Mouse (Mus musculus) embryonic fibroblast, embryonic 13.5 days (primary cell): ENCODE results near the gene Dst.

Experiments used
- CTCF ChIP-seq: IDR thresholded peaks from 2 replicates; pipeline ENCODE4 v1.5.1; 2011; ENCODE audit warnings: mild to moderate bottlenecking, control low read depth, low read length, moderate library complexity, borderline replicate concordance; ENCODE audit not compliant: insufficient read depth
- POLR2A ChIP-seq: IDR thresholded peaks from 2 replicates; pipeline ENCODE4 v1.6.1; 2011; ENCODE audit warnings: low read depth, mild to moderate bottlenecking, control low read depth, low read length, moderate library complexity

GRCm38 (mm10) chr1:34293198-34293597 lies 385.2 kb downstream of the Dst start:
- TF ChIP-seq CTCF (no peak), POLR2A (no peak)
